ENCODE assay signal across 8 mouse cellular contexts in the genomic region with DNA sequence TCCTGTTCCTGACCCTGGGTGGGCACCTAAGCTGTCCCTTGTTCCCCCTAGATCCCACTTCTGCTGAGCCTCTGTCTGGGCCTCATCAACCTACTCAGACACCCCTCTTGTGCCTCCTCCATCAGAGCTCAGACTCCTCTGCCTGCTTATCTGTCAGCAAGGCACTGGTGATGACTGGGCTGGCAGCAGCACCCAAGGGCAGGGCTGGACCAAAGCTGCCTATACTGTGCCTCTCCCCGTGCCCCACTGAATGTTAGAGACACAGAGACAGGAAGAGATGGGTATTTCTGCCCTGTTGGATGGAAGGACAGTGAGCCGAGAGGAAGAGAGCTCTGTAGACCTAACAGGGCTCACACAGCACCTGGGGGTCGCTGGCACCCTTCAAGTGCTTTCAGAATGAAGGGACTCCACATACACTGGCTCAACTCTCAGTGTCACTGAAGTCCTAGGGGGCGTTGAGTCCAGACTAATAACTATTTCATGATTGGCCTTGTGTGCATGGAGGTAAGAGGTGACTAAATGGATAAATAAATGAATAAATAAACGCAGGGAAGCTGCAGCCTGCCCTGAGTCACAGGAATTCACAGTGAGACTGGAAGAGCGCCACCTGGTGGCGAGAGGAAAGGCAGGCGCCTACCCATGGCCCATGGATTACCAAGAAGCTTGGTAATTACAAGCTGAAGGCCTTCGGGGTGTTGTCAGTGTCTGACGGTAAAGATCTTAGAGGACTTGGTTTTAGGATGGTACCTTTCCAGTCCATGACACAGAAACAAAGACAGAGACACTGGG. TPM values are rescaled to one million over a fixed set of nuclear protein-coding genes. Genes with fewer than 3 reads are reported as not detected.
DNase-seq lines count a peak whose midpoint lies in the region; ATAC-seq and TF ChIP-seq lines count a peak whose summit lies in the region.

No protein-coding gene starts in this region.

- no peak overlapping the region for H3K27ac ChIP-seq in CH12.LX (ENCODE audit: insufficient read depth, low read depth)
- H3K27ac ChIP-seq in liver, embryonic 16.5 days (ENCODE audit: low read length), result peak overlapping the region; percentile 83
- H3K27ac ChIP-seq in neural tube, embryonic 13.5 days (replicated peaks), result no peak overlapping the region

- H3K4me2 ChIP-seq in CH12.LX (ENCODE audit: insufficient read depth, low read depth, poor library complexity, severe bottlenecking), result no peak overlapping the region
- H3K4me2 ChIP-seq in liver, embryonic 16.5 days (ENCODE audit: low read depth, low read length), result peak overlapping the region; percentile 65
- no peak overlapping the region for H3K4me2 ChIP-seq in neural tube, embryonic 13.5 days

- TF ChIP-seq POLR2A in CH12.LX (IDR thresholded peaks at IDR 0.05; ENCODE audit: low read depth, low read length), result no peak
- no peak for TF ChIP-seq POLR2A in brain, embryonic 14.5 days (IDR thresholded peaks at IDR 0.05; ENCODE audit: borderline replicate concordance, extremely low read depth, insufficient read depth, insufficient read length, poor library complexity, severe bottlenecking)

- peaks cover 0 to 10% of the 10 kb centered on the region in 2 experiments; a peak in 2 of 4 replicates for H3K4me1 ChIP-seq in CH12.LX (ENCODE audit: control insufficient read depth in 1 of 2, insufficient read depth in 2 of 2)
- peaks cover 16% of the 10 kb centered on the region for H3K4me1 ChIP-seq in liver, embryonic 16.5 days (ENCODE audit: control insufficient read depth, low read depth, low read length)
- no peaks in the 10 kb centered on the region for H3K4me1 ChIP-seq in neural tube, embryonic 13.5 days (replicated peaks)

- no peaks in the 10 kb centered on the region for H3K79me2 ChIP-seq in CH12.LX (replicated peaks; ENCODE audit: control insufficient read depth, extremely low read depth, insufficient read depth, poor library complexity, severe bottlenecking)

- H3K9ac ChIP-seq in CH12.LX (ENCODE audit: insufficient read depth, low read depth), result no peak overlapping the region
- peak overlapping the region; percentile 61 for H3K9ac ChIP-seq in liver, embryonic 16.5 days (ENCODE audit: low read depth, low read length)
- H3K9ac ChIP-seq in neural tube, embryonic 13.5 days, result no peak overlapping the region

- intact Hi-C loops in heart, postnatal 10 days (cut with DNase I), result loop anchor here (1.0 to 2.0 kb wide), 3 partner anchors 51 to 189 kb away; a partner anchor contains a TSS

- TF ChIP-seq CTCF in CH12.LX (conservative IDR thresholded peaks at IDR 0.05 in 1 of 2, IDR thresholded peaks at IDR 0.05 in 1 of 2; ENCODE audit: low read depth in 2 of 2, low read length in 2 of 2), result peak; percentile 85 to 91
- peak; percentile 99 for TF ChIP-seq CTCF in brain, embryonic 14.5 days (IDR thresholded peaks at IDR 0.05; ENCODE audit: borderline replicate concordance, extremely low read depth, insufficient read depth, insufficient read length)

- no peaks in the 10 kb centered on the region for H3K9me3 ChIP-seq in CH12.LX (replicated peaks; ENCODE audit: low read length)
- H3K9me3 ChIP-seq in liver, embryonic 16.5 days (replicated peaks; ENCODE audit: control insufficient read depth, low read length), result no peaks in the 10 kb centered on the region
- H3K9me3 ChIP-seq in neural tube, embryonic 13.5 days, result no peaks in the 10 kb centered on the region

- no peaks in the 10 kb centered on the region for H3K27me3 ChIP-seq in CH12.LX (replicated peaks)
- H3K27me3 ChIP-seq in liver, embryonic 16.5 days (ENCODE audit: control insufficient read depth, insufficient read depth, low read depth, low read length), result no peaks in the 10 kb centered on the region
- no peaks in the 10 kb centered on the region for H3K27me3 ChIP-seq in neural tube, embryonic 13.5 days

- no peak for TF ChIP-seq EP300 in CH12.LX (IDR thresholded peaks at IDR 0.05; ENCODE audit: low read length)

- in situ Hi-C loops in CH12.LX (cut with MboI; ENCODE audit: low pct_ligation_motif_present, low pct_unique_long_range_greater_than_20kb, low sequenced_read_pairs), result loop anchor here (10.0 kb wide), 1 partner anchor 191 kb away; a partner anchor contains a TSS

- dilution Hi-C loops in CH12.LX (cut with MboI; ENCODE audit: extremely low pct_ligation_motif_present, extremely low pct_unique_long_range_greater_than_20kb, low sequenced_read_pairs), result no loop called here

- no peak overlapping the region for H3K4me3 ChIP-seq in CH12.LX (replicated peaks in 1 of 3; ENCODE audit: low read depth in 2 of 3, low read length in 2 of 3, poor library complexity in 1 of 3)
- H3K4me3 ChIP-seq in liver, embryonic 16.5 days (ENCODE audit: low read depth, low read length), result peak overlapping the region; percentile 32
- no peak overlapping the region for H3K4me3 ChIP-seq in neural tube, embryonic 13.5 days

- 13% methylated on average over 10 of the region's 10 CpGs for WGBS in liver, embryonic 16.5 days (ENCODE audit: insufficient replicate concordance)
- WGBS in neural tube, embryonic 13.5 days, result 27% methylated on average over 10 of the region's 10 CpGs

- DNase-seq in CH12.LX (ENCODE audit: extremely low read depth), result peak; percentile 76
- DNase-seq in brain, embryonic 14.5 days (ENCODE audit: low read depth), result peak; percentile 89
- peak; percentile 77 to 88 for DNase-seq in heart, postnatal 10 days
- peak; percentile 71 to 88 for DNase-seq in kidney, postnatal 36 days
- peak; percentile 87 for DNase-seq in testis, postnatal 10 days (ENCODE audit: low spot score)

- peak; percentile 51 for TF ChIP-seq RAD21 in CH12.LX (IDR thresholded peaks at IDR 0.05; ENCODE audit: low read depth, low read length)

- ATAC-seq in erythroid progenitor cell, adult 5-6 weeks (replicated peaks; ENCODE audit: low FRiP score, poor library complexity, severe bottlenecking), result peak; percentile 92
- ATAC-seq in liver, embryonic 16.5 days (ENCODE audit: low read depth), result peak; percentile 98
- peak; percentile 75 for ATAC-seq in neural tube, embryonic 13.5 days (ENCODE audit: low read depth)

- H3K36me3 ChIP-seq in CH12.LX (replicated peaks in 1 of 2; ENCODE audit: control insufficient read depth in 1 of 2, insufficient read depth in 1 of 2, low read length in 1 of 2), result no peaks in the 10 kb centered on the region
- no peaks in the 10 kb centered on the region for H3K36me3 ChIP-seq in liver, embryonic 16.5 days (ENCODE audit: control insufficient read depth, insufficient read depth)
- peaks cover 28% of the 10 kb centered on the region for H3K36me3 ChIP-seq in neural tube, embryonic 13.5 days

RNA-seq across cellular contexts. Expression of a gene that starts 3.2 kb away (rescaled TPM):
- total RNA-seq in CH12.LX (2012; rRNA removed) (0.04 TPM in 1 of 2 replicates, not detected in the other), CH12.LX (2014; rRNA removed) (0.09 TPM in 1 of 2 replicates, not detected in the other)
- 0.11 and 0.16 TPM in 2 replicates for polyA plus RNA-seq in CH12.LX (2012; ENCODE audit: insufficient read length, low read depth)
- 1.5 and 1.8 TPM in 2 replicates for polyA plus RNA-seq in brain, embryonic 14.5 days (2012; rRNA removed)
- not detected in 2 replicates for total RNA-seq in erythroid progenitor cell, adult 5-6 weeks (2015; ENCODE audit: low replicate concordance)
- not detected in 2 replicates for total RNA-seq in erythroid progenitor cell, adult 5-6 weeks (2017; ENCODE audit: low replicate concordance)
- under 1 TPM; 0.31 to 0.55 TPM for total RNA-seq in heart, postnatal 10 days (2021)
- polyA plus RNA-seq in liver, embryonic 16.5 days (2015; fragmentation: Nextera tagmentation; extraction: Ambion mirVana), result 0.09 TPM in 1 of 2 replicates, not detected in the other
- 0.39 and 0.71 TPM in 2 replicates for polyA plus RNA-seq in neural tube, embryonic 13.5 days (2015; fragmentation: Nextera tagmentation; extraction: Ambion mirVana)

RNA-seq across cellular contexts. Expression of a gene that starts 26.8 kb away (rescaled TPM):
- total RNA-seq in CH12.LX (2012; rRNA removed) (16.2 and 21.1 TPM in 2 replicates), CH12.LX (2014; rRNA removed) (6.0 and 6.2 TPM in 2 replicates)
- polyA plus RNA-seq in CH12.LX (2012; ENCODE audit: insufficient read length, low read depth), result 13.5 and 14.1 TPM in 2 replicates
- 192 and 200 TPM in 2 replicates for polyA plus RNA-seq in brain, embryonic 14.5 days (2012; rRNA removed)
- total RNA-seq in erythroid progenitor cell, adult 5-6 weeks (2015; ENCODE audit: low replicate concordance), result 43.2 and 88.0 TPM in 2 replicates
- total RNA-seq in erythroid progenitor cell, adult 5-6 weeks (2017; ENCODE audit: low replicate concordance), result 19.1 and 26.3 TPM in 2 replicates
- 10 to 100 TPM; 32.5 to 35.1 TPM for total RNA-seq in heart, postnatal 10 days (2021)
- polyA plus RNA-seq in liver, embryonic 16.5 days (2015; fragmentation: Nextera tagmentation; extraction: Ambion mirVana), result 85.0 and 101 TPM in 2 replicates
- polyA plus RNA-seq in neural tube, embryonic 13.5 days (2015; fragmentation: Nextera tagmentation; extraction: Ambion mirVana), result 123 and 128 TPM in 2 replicates

RNA-seq across cellular contexts. Expression of a gene that starts 26.8 kb away (rescaled TPM):
- total RNA-seq in CH12.LX (2012; rRNA removed) (7.0 and 7.8 TPM in 2 replicates), CH12.LX (2014; rRNA removed) (7.2 and 8.6 TPM in 2 replicates)
- 27.1 and 30.7 TPM in 2 replicates for polyA plus RNA-seq in CH12.LX (2012; ENCODE audit: insufficient read length, low read depth)
- 42.8 and 52.7 TPM in 2 replicates for polyA plus RNA-seq in brain, embryonic 14.5 days (2012; rRNA removed)
- total RNA-seq in erythroid progenitor cell, adult 5-6 weeks (2015; ENCODE audit: low replicate concordance), result 11.2 and 18.9 TPM in 2 replicates
- total RNA-seq in erythroid progenitor cell, adult 5-6 weeks (2017; ENCODE audit: low replicate concordance), result 1.6 and 6.8 TPM in 2 replicates
- total RNA-seq in heart, postnatal 10 days (2021), result 10 to 100 TPM; 60.3 to 65.0 TPM
- polyA plus RNA-seq in liver, embryonic 16.5 days (2015; fragmentation: Nextera tagmentation; extraction: Ambion mirVana), result 15.6 and 16.1 TPM in 2 replicates
- 30.9 and 31.9 TPM in 2 replicates for polyA plus RNA-seq in neural tube, embryonic 13.5 days (2015; fragmentation: Nextera tagmentation; extraction: Ambion mirVana)

RNA-seq across cellular contexts. Expression of a gene that starts 27.1 kb away (rescaled TPM):
- total RNA-seq in CH12.LX (2012; rRNA removed), result 0.21 TPM in 2 replicates
- total RNA-seq in CH12.LX (2014; rRNA removed), result 0.12 and 0.17 TPM in 2 replicates
- polyA plus RNA-seq in CH12.LX (2012; ENCODE audit: insufficient read length, low read depth), result 0.41 and 0.60 TPM in 2 replicates
- polyA plus RNA-seq in brain, embryonic 14.5 days (2012; rRNA removed), result 1.8 and 2.4 TPM in 2 replicates
- total RNA-seq in erythroid progenitor cell, adult 5-6 weeks (2015; ENCODE audit: low replicate concordance), result 0.36 and 0.42 TPM in 2 replicates
- 1.4 and 5.1 TPM in 2 replicates for total RNA-seq in erythroid progenitor cell, adult 5-6 weeks (2017; ENCODE audit: low replicate concordance)
- total RNA-seq in heart, postnatal 10 days (2021), result 1 to 10 TPM; 3.1 to 3.6 TPM
- polyA plus RNA-seq in liver, embryonic 16.5 days (2015; fragmentation: Nextera tagmentation; extraction: Ambion mirVana), result 0.74 and 0.81 TPM in 2 replicates
- 1.9 TPM in 2 replicates for polyA plus RNA-seq in neural tube, embryonic 13.5 days (2015; fragmentation: Nextera tagmentation; extraction: Ambion mirVana)

RNA-seq across cellular contexts. Expression of a gene that starts 39.5 kb away (rescaled TPM):
- total RNA-seq in CH12.LX (2012; rRNA removed) (8.0 and 8.3 TPM in 2 replicates), CH12.LX (2014; rRNA removed) (8.1 and 9.1 TPM in 2 replicates)
- 5.0 and 7.4 TPM in 2 replicates for polyA plus RNA-seq in CH12.LX (2012; ENCODE audit: insufficient read length, low read depth)
- 4.7 and 5.7 TPM in 2 replicates for polyA plus RNA-seq in brain, embryonic 14.5 days (2012; rRNA removed)
- total RNA-seq in erythroid progenitor cell, adult 5-6 weeks (2015; ENCODE audit: low replicate concordance), result 1.7 and 6.8 TPM in 2 replicates
- total RNA-seq in erythroid progenitor cell, adult 5-6 weeks (2017; ENCODE audit: low replicate concordance), result 5.5 and 7.0 TPM in 2 replicates
- 10 to 100 TPM; 13.1 to 13.4 TPM for total RNA-seq in heart, postnatal 10 days (2021)
- 29.2 and 31.6 TPM in 2 replicates for polyA plus RNA-seq in liver, embryonic 16.5 days (2015; fragmentation: Nextera tagmentation; extraction: Ambion mirVana)
- 12.3 and 14.1 TPM in 2 replicates for polyA plus RNA-seq in neural tube, embryonic 13.5 days (2015; fragmentation: Nextera tagmentation; extraction: Ambion mirVana)
